Mouse (Mus musculus) stomach, postnatal 0 days (tissue): Measurements from ENCODE around the gene Msi2. TPM values are rescaled to one million over a fixed set of nuclear protein-coding genes. Genes with fewer than 3 reads are reported as not detected.

ENCODE experiments used
- ATAC-seq: fragments of 200-750 bp; cut with Nextera tagmentation; 2 replicates; pipeline ENCODE4 v1.8.0; 2017; ENCODE audit not compliant: low FRiP score, low TSS enrichment
- DNase-seq: peaks from one replicate; pipeline ENCODE4 v3.0.0-alpha.2; 2016; ENCODE audit warnings: low spot score
- H3K27ac ChIP-seq: fragments of 300-500 bp; sonication (generic); replicated peaks from 2 replicates; pipeline ENCODE4 v1.5.1; 2014; ENCODE audit warnings: mild to moderate bottlenecking, control low read depth
- H3K27me3 ChIP-seq: fragments of 300-500 bp; sonication (generic); 2 replicates; pipeline ENCODE4 v1.6.1; 2014; ENCODE audit warnings: low read length; ENCODE audit not compliant: control insufficient read depth, insufficient read depth
- H3K36me3 ChIP-seq: fragments of 300-500 bp; sonication (generic); 2 replicates; pipeline ENCODE4 v1.6.1; 2014; ENCODE audit warnings: low read length, mixed read lengths; ENCODE audit not compliant: control insufficient read depth, insufficient read depth
- H3K4me1 ChIP-seq: fragments of 300-500 bp; sonication (generic); replicated peaks from 2 replicates; pipeline ENCODE4 v1.6.1; 2014; ENCODE audit warnings: antibody characterized with exemption; ENCODE audit not compliant: control insufficient read depth, insufficient read depth
- H3K4me2 ChIP-seq: fragments of 300-500 bp; sonication (generic); replicated peaks from 2 replicates; pipeline ENCODE4 v1.6.1; 2014; ENCODE audit warnings: low read depth, mild to moderate bottlenecking, control low read depth, moderate library complexity
- H3K4me3 ChIP-seq: fragments of 300-500 bp; sonication (generic); 2 replicates; pipeline ENCODE4 v1.5.1; 2014; ENCODE audit warnings: low read depth, low read length, control low read depth
- H3K9ac ChIP-seq: fragments of 300-500 bp; sonication (generic); 2 replicates; pipeline ENCODE4 v1.6.1; 2014; ENCODE audit warnings: mild to moderate bottlenecking, low read length, control low read depth, mixed read lengths
- H3K9me3 ChIP-seq: fragments of 300-500 bp; sonication (generic); 2 replicates; pipeline ENCODE4 v1.6.1; 2016; ENCODE audit warnings: low read length; ENCODE audit not compliant: control insufficient read depth
- CTCF ChIP-seq: IDR thresholded peaks from 2 replicates; pipeline ENCODE4 v1.5.1; 2016; ENCODE audit warnings: antibody characterized with exemption, low read depth, mild to moderate bottlenecking, moderate library complexity
- EP300 ChIP-seq: optimal IDR thresholded peaks from 2 replicates; pipeline ENCODE3; 2016; ENCODE audit warnings: antibody characterized with exemption
- WGBS: fragments of 180-500 bp; shearing (Covaris S2); extraction: QIAGEN DNeasy Blood & Tissue Kit; methylation state at CpG from one replicate; pipeline ENCODE4 v1.1.7; 2014; 5-methylcytosine and 5-hydroxymethylcytosine counted together
- polyA plus RNA-seq: library from polyadenylated mRNA; unstranded; fragments of >200 nt; fragmentation: Nextera tagmentation; extraction: Ambion mirVana; gene quantifications from 2 replicates; pipeline ENCODE4 v1.2.1, GENCODE M21; 2015

Gene Msi2
- polyA plus RNA-seq, 1 experiment from 2014 or later = 6.7 TPM

GRCm38 (mm10) chr11:88598848-88599175, 119.5 kb downstream of the Msi2 start:
- WGBS = 61% methylated on average over 3 of the region's 3 CpGs
- Histone ChIP-seq H3K27ac (no peak overlapping the region), H3K9me3 (no peaks in the 10 kb centered on the region), H3K4me1 (no peaks in the 10 kb centered on the region; the same call in 1 of the 2 replicates), H3K9ac (no peak overlapping the region), H3K27me3 (no peaks in the 10 kb centered on the region), H3K36me3 (no peaks in the 10 kb centered on the region), H3K4me2 (no peak overlapping the region), H3K4me3 (no peak overlapping the region)
- TF ChIP-seq CTCF (no peak), EP300 (no peak)
- ATAC-seq (no peak), DNase-seq (no peak)

- H3K27ac ChIP-seq = no peak overlapping the region
- no peak for ATAC-seq
- DNase-seq = no peak
- H3K36me3 ChIP-seq = no peaks in the 10 kb centered on the region
- no peaks in the 10 kb centered on the region for H3K27me3 ChIP-seq
- TF ChIP-seq CTCF (no peak), EP300 (no peak)
- H3K9ac ChIP-seq = no peak overlapping the region
- H3K4me3 ChIP-seq = no peak overlapping the region
- 74% methylated on average over 11 of the region's 11 CpGs for WGBS
- H3K9me3 ChIP-seq = no peaks in the 10 kb centered on the region
- H3K4me2 ChIP-seq = no peak overlapping the region
- H3K4me1 ChIP-seq = no peaks in the 10 kb centered on the region; the same call in 1 of the 2 replicates
Observed at GRCm38 (mm10) chr11:88598150-88598847, 120.0 kb downstream of the Msi2 start.

GRCm38 (mm10) chr11:88595616-88596015, 122.7 kb downstream of the Msi2 start:
- no peak for ATAC-seq
- no peak for DNase-seq

GRCm38 (mm10) chr11:88594804-88595611, 123.3 kb downstream of the Msi2 start:
- ATAC-seq = no peak
- H3K27me3 ChIP-seq = no peaks in the 10 kb centered on the region
- no peaks in the 10 kb centered on the region; the same call in 1 of the 2 replicates for H3K4me1 ChIP-seq
- H3K9me3 ChIP-seq = no peaks in the 10 kb centered on the region
- H3K27ac ChIP-seq = no peak overlapping the region
- no peak for TF ChIP-seq CTCF
- TF ChIP-seq EP300 = no peak
- H3K9ac ChIP-seq = no peak overlapping the region
- no peak overlapping the region for H3K4me3 ChIP-seq
- H3K36me3 ChIP-seq = no peaks in the 10 kb centered on the region
- no peak for DNase-seq
- no peak overlapping the region for H3K4me2 ChIP-seq
- WGBS = 56% methylated on average over 13 of the region's 13 CpGs

More at GRCm38 (mm10) chr11:88595616-88596015, 122.7 kb downstream of the Msi2 start:
- H3K36me3 ChIP-seq = no peaks in the 10 kb centered on the region
- no peak overlapping the region for H3K27ac ChIP-seq
- no peaks in the 10 kb centered on the region for H3K27me3 ChIP-seq
- H3K4me1 ChIP-seq = no peaks in the 10 kb centered on the region; the same call in 1 of the 2 replicates
- no peak overlapping the region for H3K4me2 ChIP-seq
- H3K9me3 ChIP-seq = no peaks in the 10 kb centered on the region
- H3K9ac ChIP-seq = no peak overlapping the region
- TF ChIP-seq EP300 (no peak), CTCF (no peak)
- no peak overlapping the region for H3K4me3 ChIP-seq
- 51% methylated on average over 4 of the region's 4 CpGs for WGBS

- Histone ChIP-seq H3K9ac (no peak overlapping the region), H3K9me3 (no peaks in the 10 kb centered on the region), H3K36me3 (peaks cover 5% of the 10 kb centered on the region), H3K27ac (0 out of 2 replicates have a peak overlapping the region, but pooled peaks have one; percentile 18), H3K4me1 (no peaks in the 10 kb centered on the region), H3K4me2 (no peak overlapping the region), H3K27me3 (no peaks in the 10 kb centered on the region), H3K4me3 (no peak overlapping the region)
- ATAC-seq (no peak), DNase-seq (no peak)
- no peak for TF ChIP-seq EP300
- no peak for TF ChIP-seq CTCF
- 13% methylated on average over 8 of the region's 8 CpGs for WGBS
Observed at GRCm38 (mm10) chr11:88594010-88594409, 124.3 kb downstream of the Msi2 start.

GRCm38 (mm10) chr11:88592099-88592498, 126.2 kb downstream of the Msi2 start:
- Histone ChIP-seq H3K4me2 (no peak overlapping the region), H3K4me3 (no peak overlapping the region), H3K36me3 (peaks cover 5% of the 10 kb centered on the region), H3K9ac (no peak overlapping the region), H3K27me3 (no peaks in the 10 kb centered on the region), H3K4me1 (no peaks in the 10 kb centered on the region), H3K27ac (no peak overlapping the region), H3K9me3 (no peaks in the 10 kb centered on the region)
- DNase-seq (no peak), ATAC-seq (no peak)
- TF ChIP-seq CTCF = no peak
- no peak for TF ChIP-seq EP300
- 87% methylated on average over 8 of the region's 8 CpGs for WGBS
